Mouse (Mus musculus): ENCODE data around the gene Gtf2ird2. TPM values are rescaled to one million over a fixed set of nuclear protein-coding genes. Genes with fewer than 3 reads are reported as not detected.

The Gtf2ird2 gene
- polyA plus RNA-seq, 1 experiment from 2014 or later: 15.8 TPM

DNA sequence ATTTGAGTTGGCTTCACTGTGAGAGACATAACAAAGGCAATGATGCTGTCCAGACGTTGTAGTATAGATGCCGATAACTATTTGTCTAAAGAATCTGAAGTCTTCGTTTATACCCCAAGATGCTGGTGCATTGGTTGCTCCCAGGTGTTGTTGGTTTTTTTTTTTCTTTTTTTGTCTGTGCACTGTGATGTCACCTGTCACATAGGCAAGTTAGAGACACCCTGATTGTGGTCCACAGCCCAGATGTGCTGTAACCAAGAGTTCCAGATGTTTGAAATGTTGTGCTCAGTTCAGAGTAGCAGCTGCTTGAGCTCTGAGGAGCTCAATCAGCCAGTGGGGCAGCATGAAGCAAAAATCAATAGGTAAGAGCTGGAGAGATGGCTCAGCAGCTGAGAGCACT is 2.2 kb downstream of the Gtf2ird2 start:
- Histone ChIP-seq H3K4me2 (no peak overlapping the region), H3K9me3 (no peaks in the 10 kb centered on the region), H3K4me1 (replicated peaks) (peaks cover 13% of the 10 kb centered on the region), H3K4me3 (no peak overlapping the region), H3K36me3 (no peaks in the 10 kb centered on the region; the same call in 1 of the 2 replicates), H3K27me3 (no peaks in the 10 kb centered on the region), H3K27ac (replicated peaks) (no peak overlapping the region), H3K9ac (no peak overlapping the region)
- WGBS: 94% methylated on average over 3 of the region's 3 CpGs
- no peak for ATAC-seq (ENCODE audit: low FRiP score, low read depth)

DNA sequence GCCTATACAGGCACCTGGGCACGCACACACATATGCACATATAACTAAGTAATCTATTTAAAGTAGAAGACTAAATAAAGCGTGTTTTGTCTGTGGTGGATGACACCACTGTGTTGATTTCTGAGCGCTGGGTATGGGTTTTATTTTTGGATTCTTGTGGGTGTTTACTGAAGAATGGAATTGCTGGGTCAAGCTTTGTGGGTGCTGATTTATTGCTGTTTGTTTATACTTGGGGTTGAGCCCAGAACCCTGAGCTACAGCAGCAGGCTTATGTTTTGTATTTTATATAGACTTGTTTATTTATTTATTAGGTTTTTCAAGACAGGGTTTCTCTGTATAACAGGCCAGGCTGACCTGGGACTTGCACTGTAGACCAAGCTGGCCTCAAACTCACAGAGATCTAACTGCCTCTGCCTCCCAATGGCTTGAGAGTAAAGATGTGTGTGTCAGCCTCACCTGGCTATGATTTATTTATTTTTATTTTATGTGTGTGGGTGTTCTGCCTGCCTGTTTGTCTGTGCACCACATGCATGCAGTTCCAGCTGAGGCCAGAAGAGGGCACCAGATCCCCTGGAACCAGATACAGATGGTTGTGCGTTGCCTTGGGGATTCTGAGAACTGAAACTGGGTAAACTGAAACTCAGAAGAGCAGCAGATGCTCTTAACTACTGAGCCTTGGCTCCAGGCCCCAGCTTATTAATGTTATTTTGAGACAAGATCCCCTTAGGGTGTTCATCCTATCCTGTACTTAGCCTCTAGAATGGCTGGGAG is 3.3 kb downstream of the Gtf2ird2 start:
- no peak overlapping the region for H3K27ac ChIP-seq (replicated peaks)
- WGBS: 76% methylated on average over 4 of the region's 4 CpGs
- ATAC-seq (ENCODE audit: low FRiP score, low read depth): no peak
- no peaks in the 10 kb centered on the region for H3K9me3 ChIP-seq
- H3K4me1 ChIP-seq (replicated peaks): peaks cover 13% of the 10 kb centered on the region
- H3K27me3 ChIP-seq: no peaks in the 10 kb centered on the region
- no peaks in the 10 kb centered on the region; the same call in 1 of the 2 replicates for H3K36me3 ChIP-seq
- H3K4me3 ChIP-seq: no peak overlapping the region
- no peak overlapping the region for H3K9ac ChIP-seq
- H3K4me2 ChIP-seq: no peak overlapping the region

GRCm38 (mm10) chr5:134188571-134188970 is 4.8 kb downstream of the Gtf2ird2 start:
- 78% methylated on average over 7 of the region's 7 CpGs for WGBS

GRCm38 (mm10) chr5:134193664-134194063 is 9.8 kb downstream of the Gtf2ird2 start:
- Histone ChIP-seq H3K36me3 (peaks cover 17% of the 10 kb centered on the region), H3K4me2 (no peak overlapping the region), H3K4me3 (no peak overlapping the region), H3K27ac (replicated peaks) (no peak overlapping the region), H3K4me1 (replicated peaks) (no peaks in the 10 kb centered on the region), H3K27me3 (no peaks in the 10 kb centered on the region), H3K9ac (no peak overlapping the region), H3K9me3 (no peaks in the 10 kb centered on the region)
- no peak for ATAC-seq (ENCODE audit: low FRiP score, low read depth)
- WGBS: 89% methylated on average over 8 of the region's 8 CpGs

More at GRCm38 (mm10) chr5:134188571-134188970, 4.8 kb downstream of the Gtf2ird2 start:
- H3K36me3 ChIP-seq: no peaks in the 10 kb centered on the region; the same call in none of the 2 replicates
- H3K4me2 ChIP-seq: no peak overlapping the region
- no peak overlapping the region for H3K27ac ChIP-seq (replicated peaks)
- peaks cover 2% of the 10 kb centered on the region for H3K4me1 ChIP-seq (replicated peaks)
- no peak overlapping the region for H3K4me3 ChIP-seq
- ATAC-seq (ENCODE audit: low FRiP score, low read depth): no peak
- no peaks in the 10 kb centered on the region for H3K27me3 ChIP-seq
- no peak overlapping the region for H3K9ac ChIP-seq
- no peaks in the 10 kb centered on the region for H3K9me3 ChIP-seq

DNA sequence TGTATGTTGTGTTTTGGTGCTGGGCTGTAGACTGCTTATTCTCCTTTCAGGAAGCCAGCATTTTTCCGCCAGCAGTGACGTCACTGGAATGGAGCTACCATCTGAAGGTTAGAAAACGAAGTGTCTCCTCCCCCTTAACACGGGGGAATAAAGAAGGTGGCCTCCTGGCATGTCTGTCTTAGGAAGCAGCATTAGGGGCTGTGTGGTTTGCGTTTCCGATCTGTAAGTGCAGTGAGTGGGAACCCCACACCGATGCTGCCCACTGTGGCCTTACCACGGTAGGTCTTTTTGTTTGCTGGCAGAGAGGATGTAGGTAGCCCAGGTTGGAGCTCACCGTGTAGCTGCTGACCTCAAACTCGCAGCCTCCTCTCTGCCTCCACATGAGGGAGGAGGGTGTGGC is 22.9 kb downstream of the Gtf2ird2 start:
- Histone ChIP-seq H3K9ac (no peak overlapping the region), H3K27me3 (no peaks in the 10 kb centered on the region), H3K4me3 (no peak overlapping the region), H3K27ac (replicated peaks) (no peak overlapping the region), H3K36me3 (peaks cover 19% of the 10 kb centered on the region), H3K9me3 (no peaks in the 10 kb centered on the region), H3K4me2 (no peak overlapping the region), H3K4me1 (replicated peaks) (no peaks in the 10 kb centered on the region)
- 91% methylated on average over 10 of the region's 10 CpGs for WGBS
- ATAC-seq (ENCODE audit: low FRiP score, low read depth): no peak

GRCm38 (mm10) chr5:134209931-134210554 is 26.2 kb downstream of the Gtf2ird2 start:
- 65% methylated on average over 11 of the region's 11 CpGs for WGBS
- no peak overlapping the region for H3K27ac ChIP-seq (replicated peaks)
- no peak overlapping the region for H3K4me3 ChIP-seq
- no peaks in the 10 kb centered on the region for H3K27me3 ChIP-seq
- no peak for ATAC-seq (ENCODE audit: low FRiP score, low read depth)
- no peak overlapping the region for H3K9ac ChIP-seq
- no peaks in the 10 kb centered on the region for H3K4me1 ChIP-seq (replicated peaks)
- H3K9me3 ChIP-seq: no peaks in the 10 kb centered on the region
- no peak overlapping the region for H3K4me2 ChIP-seq
- H3K36me3 ChIP-seq: peaks cover 7% of the 10 kb centered on the region; the same call in 1 of the 2 replicates

- no peak overlapping the region for H3K4me3 ChIP-seq
- no peak overlapping the region for H3K9ac ChIP-seq
- H3K27ac ChIP-seq (replicated peaks): no peak overlapping the region
- no peak for ATAC-seq (ENCODE audit: low FRiP score, low read depth)
- no peaks in the 10 kb centered on the region for H3K27me3 ChIP-seq
- no peaks in the 10 kb centered on the region for H3K9me3 ChIP-seq
- 65% methylated on average over 12 of the region's 12 CpGs for WGBS
- H3K4me2 ChIP-seq: no peak overlapping the region
- no peaks in the 10 kb centered on the region for H3K4me1 ChIP-seq (replicated peaks)
- peaks cover 21% of the 10 kb centered on the region for H3K36me3 ChIP-seq
These were observed 30.4 kb downstream of the Gtf2ird2 start for GRCm38 (mm10) chr5:134214021-134214806.

- Histone ChIP-seq H3K27ac (replicated peaks) (no peak overlapping the region), H3K36me3 (peaks cover 16% of the 10 kb centered on the region), H3K27me3 (0 out of 2 replicates have a peak, but pooled peaks cover 10% of the 10 kb centered on the region), H3K4me1 (replicated peaks) (peaks cover 9% of the 10 kb centered on the region), H3K9ac (no peak overlapping the region), H3K4me3 (no peak overlapping the region), H3K9me3 (no peaks in the 10 kb centered on the region), H3K4me2 (no peak overlapping the region)
- no peak for ATAC-seq (ENCODE audit: low FRiP score, low read depth)
- WGBS: 95% methylated on average over 7 of the region's 7 CpGs
These were observed 34.1 kb downstream of the Gtf2ird2 start for GRCm38 (mm10) chr5:134217900-134218299.

DNA sequence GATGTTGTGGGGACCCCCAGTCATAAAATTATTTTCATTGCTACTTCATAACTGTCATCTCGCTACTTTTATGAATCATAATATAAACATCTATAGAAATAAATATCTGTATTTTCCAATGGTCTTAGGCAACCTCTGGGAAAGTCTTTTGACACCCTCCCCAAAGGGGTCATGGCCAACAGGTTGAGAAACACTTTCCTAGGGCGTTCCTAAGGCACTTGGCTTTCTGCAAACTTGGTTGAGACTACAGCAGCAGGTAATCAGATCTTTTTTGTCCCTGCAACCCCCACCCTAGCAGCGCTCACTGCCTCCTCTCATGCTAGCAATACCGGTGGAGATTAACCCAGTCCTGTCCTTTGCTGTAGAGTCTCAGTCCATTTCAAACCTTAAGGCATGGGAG is 37.5 kb downstream of the Gtf2ird2 start:
- no peak; the same call in 1 of the 2 replicates for ATAC-seq (ENCODE audit: low FRiP score, low read depth)

GRCm38 (mm10) chr5:134221708-134222150 is 37.9 kb downstream of the Gtf2ird2 start:
- Histone ChIP-seq H3K4me2 (peak overlapping the region; percentile 59), H3K36me3 (peaks cover 12% of the 10 kb centered on the region), H3K27me3 (0 out of 2 replicates have a peak, but pooled peaks cover 10% of the 10 kb centered on the region), H3K9me3 (no peaks in the 10 kb centered on the region), H3K27ac (replicated peaks) (no peak overlapping the region), H3K9ac (peak overlapping the region; percentile 34), H3K4me1 (replicated peaks) (peaks cover 9% of the 10 kb centered on the region), H3K4me3 (peak overlapping the region; percentile 29)
- ATAC-seq (ENCODE audit: low FRiP score, low read depth): 0 out of 2 replicates have a peak, but pooled peaks have one; percentile 17
- WGBS: 2% methylated on average over 36 of the region's 36 CpGs

More for the DNA sequence above, 37.5 kb downstream of the Gtf2ird2 start:
- H3K27me3 ChIP-seq: 0 out of 2 replicates have a peak, but pooled peaks cover 10% of the 10 kb centered on the region
- WGBS: 47% methylated on average over 4 of the region's 4 CpGs
- no peak overlapping the region for H3K27ac ChIP-seq (replicated peaks)
- peaks cover 16% of the 10 kb centered on the region for H3K36me3 ChIP-seq
- peak overlapping the region; percentile 29; the same call in 1 of the 2 replicates for H3K4me3 ChIP-seq
- peaks cover 9% of the 10 kb centered on the region for H3K4me1 ChIP-seq (replicated peaks)
- H3K9me3 ChIP-seq: no peaks in the 10 kb centered on the region
- no peak overlapping the region for H3K9ac ChIP-seq
- H3K4me2 ChIP-seq: peak overlapping the region; percentile 59

DNA sequence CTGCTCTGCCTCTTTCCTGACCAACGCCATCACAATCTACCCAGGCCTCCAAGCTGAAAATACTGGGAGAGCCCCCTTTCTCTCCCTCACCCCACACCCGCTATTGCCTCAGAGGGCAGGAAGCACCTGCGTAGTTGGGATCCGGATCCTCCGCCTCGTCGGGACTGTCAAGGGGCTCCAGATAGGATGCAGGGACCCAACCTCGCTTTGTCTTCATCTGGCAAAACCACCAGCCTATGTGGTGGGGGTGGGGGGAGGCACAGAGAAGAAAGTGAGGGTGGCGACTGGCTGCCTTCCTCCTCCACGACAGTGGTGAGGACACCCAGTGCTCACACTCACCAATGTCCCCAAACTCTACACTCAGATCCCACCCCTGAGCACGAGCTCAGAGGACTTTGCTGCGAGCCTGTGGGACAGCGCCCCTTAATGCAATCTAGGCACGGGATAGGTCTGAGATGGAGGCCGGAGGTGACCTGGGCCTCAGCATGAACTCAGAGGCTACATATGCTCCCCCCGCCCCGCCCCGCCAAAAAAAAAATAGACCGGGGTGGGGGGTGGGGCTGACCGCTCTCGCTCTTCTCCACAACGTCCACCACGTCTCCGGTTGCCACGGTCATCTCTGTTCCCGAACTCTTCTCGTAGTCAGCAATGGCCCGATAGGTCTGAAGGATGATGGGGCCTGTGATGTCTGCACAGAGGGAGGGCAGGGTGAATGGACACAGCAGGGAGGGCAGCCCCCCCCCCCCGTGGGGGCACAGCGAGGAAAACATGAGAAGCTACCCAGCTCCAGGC is 41.5 kb downstream of the Gtf2ird2 start:
- no peaks in the 10 kb centered on the region for H3K36me3 ChIP-seq
- 79% methylated on average over 30 of the region's 30 CpGs for WGBS
- H3K27me3 ChIP-seq: 0 out of 2 replicates have a peak, but pooled peaks cover 10% of the 10 kb centered on the region
- no peak for ATAC-seq (ENCODE audit: low FRiP score, low read depth)
- H3K4me1 ChIP-seq (replicated peaks): peaks cover 9% of the 10 kb centered on the region
- H3K9ac ChIP-seq: no peak overlapping the region
- H3K4me2 ChIP-seq: no peak overlapping the region
- H3K27ac ChIP-seq (replicated peaks): no peak overlapping the region
- no peak overlapping the region for H3K4me3 ChIP-seq
- H3K9me3 ChIP-seq: no peaks in the 10 kb centered on the region

All from hindbrain, embryonic 15.5 days (tissue).